Mouse (Mus musculus) midbrain, embryonic 14.5 days (tissue): ENCODE results near the gene Sowahb. TPM values are rescaled to one million over a fixed set of nuclear protein-coding genes. Genes with fewer than 3 reads are reported as not detected.

Source experiments
- ATAC-seq: fragments of 200-750 bp; cut with Nextera tagmentation; 2 replicates; pipeline ENCODE4 v1.8.0; 2017; ENCODE audit warnings: moderate number of reproducible peaks, moderate library complexity; ENCODE audit not compliant: low FRiP score, low TSS enrichment
- DNase-seq: peaks from one replicate; pipeline ENCODE4 v3.0.0-alpha.2; 2015
- H3K27ac ChIP-seq: fragments of 300-500 bp; sonication (generic); replicated peaks from 2 replicates; pipeline ENCODE4 v1.5.1; 2014; ENCODE audit warnings: mild to moderate bottlenecking, low read depth, low read length, moderate library complexity
- H3K27me3 ChIP-seq: fragments of 300-500 bp; sonication (generic); 2 replicates; pipeline ENCODE4 v1.6.1; 2014; ENCODE audit warnings: low read length, control low read depth, mixed read lengths; ENCODE audit not compliant: control insufficient read depth, insufficient read depth
- H3K36me3 ChIP-seq: fragments of 300-500 bp; sonication (generic); 2 replicates; pipeline ENCODE4 v1.6.1; 2014; ENCODE audit warnings: low read length, control low read depth; ENCODE audit not compliant: control insufficient read depth, insufficient read depth
- H3K4me1 ChIP-seq: fragments of 300-500 bp; sonication (generic); 2 replicates; pipeline ENCODE4 v1.6.1; 2014; ENCODE audit warnings: mild to moderate bottlenecking, antibody characterized with exemption, low read length, control low read depth; ENCODE audit not compliant: control insufficient read depth, insufficient read depth
- H3K4me2 ChIP-seq: fragments of 300-500 bp; sonication (generic); 2 replicates; pipeline ENCODE4 v1.6.1; 2014; ENCODE audit warnings: mild to moderate bottlenecking, low read length, moderate library complexity
- H3K4me3 ChIP-seq: fragments of 300-500 bp; sonication (generic); replicated peaks from 2 replicates; pipeline ENCODE4 v1.5.1; 2014; ENCODE audit warnings: low read depth, low read length
- H3K9ac ChIP-seq: fragments of 300-500 bp; sonication (generic); replicated peaks from 2 replicates; pipeline ENCODE4 v1.6.1; 2014; ENCODE audit warnings: mild to moderate bottlenecking, low read length, moderate library complexity
- H3K9me3 ChIP-seq: fragments of 300-500 bp; sonication (generic); 2 replicates; pipeline ENCODE4 v1.6.1; 2016; ENCODE audit warnings: low read length, control low read depth, mixed read lengths; ENCODE audit not compliant: control insufficient read depth
- WGBS: fragments of 180-500 bp; shearing (Covaris S2); extraction: QIAGEN DNeasy Blood & Tissue Kit; methylation state at CpG from one replicate; pipeline ENCODE4 v1.1.7; 2014; 5-methylcytosine and 5-hydroxymethylcytosine counted together
- polyA plus RNA-seq: library from polyadenylated mRNA; unstranded; fragments of >200 nt; fragmentation: Nextera tagmentation; extraction: Ambion mirVana; gene quantifications from 2 replicates; pipeline ENCODE4 v1.2.1, GENCODE M21; 2014

Gene Sowahb
- polyA plus RNA-seq, 1 experiment from 2014 or later: not detected

GRCm38 (mm10) chr5:93046306-93046845, 1.6 kb upstream of the Sowahb start:
- peaks cover 59% of the 10 kb centered on the region for H3K27me3 ChIP-seq

GRCm38 (mm10) chr5:93045371-93045714, 521 bp upstream of the Sowahb start:
- ATAC-seq: 0 out of 2 replicates have a peak, but pooled peaks have one; percentile 24
- Histone ChIP-seq H3K9me3 (no peaks in the 10 kb centered on the region), H3K27me3 (peaks cover 59% of the 10 kb centered on the region)

More at GRCm38 (mm10) chr5:93046306-93046845, 1.6 kb upstream of the Sowahb start:
- no peak for DNase-seq
- H3K4me1 ChIP-seq: peaks cover 12% of the 10 kb centered on the region
- H3K4me3 ChIP-seq: no peak overlapping the region
- no peaks in the 10 kb centered on the region for H3K36me3 ChIP-seq
- 27% methylated on average over 5 of the region's 5 CpGs for WGBS
- H3K9me3 ChIP-seq: no peaks in the 10 kb centered on the region
- ATAC-seq: no peak
- H3K9ac ChIP-seq: no peak overlapping the region
- no peak overlapping the region for H3K27ac ChIP-seq
- H3K4me2 ChIP-seq: no peak overlapping the region

GRCm38 (mm10) chr5:93043688-93044583, 886 bp downstream of the Sowahb start:
- no peak overlapping the region for H3K27ac ChIP-seq
- WGBS: 3% methylated on average over 69 of the region's 69 CpGs
- peak overlapping the region; percentile 91 for H3K4me2 ChIP-seq
- H3K4me1 ChIP-seq: peaks cover 12% of the 10 kb centered on the region
- no peaks in the 10 kb centered on the region for H3K36me3 ChIP-seq
- no peaks in the 10 kb centered on the region for H3K9me3 ChIP-seq
- peak; percentile 35 for DNase-seq
- peak overlapping the region; percentile 39; the same call in 1 of the 2 replicates for H3K9ac ChIP-seq
- H3K27me3 ChIP-seq: peaks cover 56% of the 10 kb centered on the region
- H3K4me3 ChIP-seq: peak overlapping the region; percentile 46
- ATAC-seq: 0 out of 2 replicates have a peak, but pooled peaks have one; percentile 11

More at GRCm38 (mm10) chr5:93045371-93045714, 521 bp upstream of the Sowahb start:
- whole genome bisulfite sequencing: 1% methylated on average over 19 of the region's 19 CpGs
- no peak for DNase-seq
- H3K4me2 ChIP-seq: peak overlapping the region; percentile 91
- no peak overlapping the region for H3K27ac ChIP-seq
- H3K4me3 ChIP-seq: peak overlapping the region; percentile 46
- H3K36me3 ChIP-seq: no peaks in the 10 kb centered on the region
- H3K9ac ChIP-seq: peak overlapping the region; percentile 39; the same call in 1 of the 2 replicates
- H3K4me1 ChIP-seq: peaks cover 12% of the 10 kb centered on the region

GRCm38 (mm10) chr5:93042831-93043687, 1.8 kb downstream of the Sowahb start:
- no peak overlapping the region for H3K9ac ChIP-seq
- DNase-seq (no peak), ATAC-seq (no peak)
- peaks cover 54% of the 10 kb centered on the region for H3K27me3 ChIP-seq
- no peak overlapping the region for H3K4me3 ChIP-seq
- H3K9me3 ChIP-seq: no peaks in the 10 kb centered on the region
- peaks cover 12% of the 10 kb centered on the region for H3K4me1 ChIP-seq
- no peak overlapping the region for H3K27ac ChIP-seq
- no peaks in the 10 kb centered on the region for H3K36me3 ChIP-seq
- H3K4me2 ChIP-seq: peak overlapping the region; percentile 91; the same call in 1 of the 2 replicates
- WGBS: 41% methylated on average over 18 of the region's 18 CpGs

- Histone ChIP-seq H3K4me1 (peaks cover 12% of the 10 kb centered on the region), H3K27ac (no peak overlapping the region), H3K4me3 (no peak overlapping the region), H3K27me3 (peaks cover 49% of the 10 kb centered on the region), H3K9me3 (no peaks in the 10 kb centered on the region), H3K36me3 (no peaks in the 10 kb centered on the region), H3K4me2 (no peak overlapping the region), H3K9ac (no peak overlapping the region)
- no peak for DNase-seq
- whole genome bisulfite sequencing: 76% methylated on average over 4 of the region's 4 CpGs
- no peak for ATAC-seq
Measured at GRCm38 (mm10) chr5:93042031-93042430, 2.8 kb downstream of the Sowahb start.

GRCm38 (mm10) chr5:93041276-93041675, 3.5 kb downstream of the Sowahb start:
- Histone ChIP-seq H3K4me2 (no peak overlapping the region), H3K27ac (no peak overlapping the region), H3K27me3 (peaks cover 41% of the 10 kb centered on the region), H3K4me3 (no peak overlapping the region), H3K36me3 (no peaks in the 10 kb centered on the region), H3K9me3 (no peaks in the 10 kb centered on the region), H3K9ac (no peak overlapping the region), H3K4me1 (peaks cover 12% of the 10 kb centered on the region)
- 54% methylated on average over 3 of the region's 3 CpGs for WGBS
- DNase-seq (no peak), ATAC-seq (no peak)

- Histone ChIP-seq H3K36me3 (no peaks in the 10 kb centered on the region), H3K27me3 (peaks cover 33% of the 10 kb centered on the region), H3K4me1 (peaks cover 9% of the 10 kb centered on the region), H3K4me2 (no peak overlapping the region), H3K9me3 (no peaks in the 10 kb centered on the region), H3K27ac (no peak overlapping the region), H3K4me3 (no peak overlapping the region), H3K9ac (no peak overlapping the region)
- ATAC-seq: no peak
- no peak for DNase-seq
- WGBS: 66% methylated on average over 5 of the region's 5 CpGs
Measured at GRCm38 (mm10) chr5:93040095-93040494, 4.7 kb downstream of the Sowahb start.

- Histone ChIP-seq H3K4me3 (no peak overlapping the region), H3K27me3 (no peaks in the 10 kb centered on the region), H3K9ac (no peak overlapping the region), H3K9me3 (no peaks in the 10 kb centered on the region), H3K4me2 (no peak overlapping the region), H3K4me1 (no peaks in the 10 kb centered on the region), H3K36me3 (no peaks in the 10 kb centered on the region), H3K27ac (no peak overlapping the region)
- ATAC-seq: no peak
- 82% methylated on average over 7 of the region's 7 CpGs for WGBS
- DNase-seq: no peak
Measured at GRCm38 (mm10) chr5:93036254-93036653, 8.6 kb downstream of the Sowahb start.
